Mouse (Mus musculus): ENCODE measurements at regions not wholly inside any gene's neighbourhood (a gene's known extent, or its start where the extent isn't known, plus 50 kb on each side); places are given as distances from the start of the nearest gene placed in this dataset.

- TF ChIP-seq ZNF384 (IDR thresholded peaks at IDR 0.05; ENCODE audit: low read depth, low read length) (no peak), CHD2 (IDR thresholded peaks at IDR 0.05; ENCODE audit: low read depth, low read length) (no peak)
Observed at GRCm38 (mm10) chr10:42090147-42090546, 71.9 kb upstream of the Armc2 start.
